Mouse (Mus musculus): Measurements from ENCODE around the gene Zfp850.
"Not testable (repeated sequence)": the region's sequence is repeated elsewhere in the genome, so short reads cannot be mapped to it uniquely, and the experiment has no call there.

Gene Zfp850

GRCm38 (mm10) chr7:28013549-28014444, at the start of gene Zfp850:
Gene Zfp850, minus strand, starts transcription at chr7:28014115.
- DNase-seq (ENCODE audit: low read depth, low spot score): peak; percentile 64

GRCm38 (mm10) chr7:28059972-28060371, 46.1 kb upstream of the Zfp850 start:
- no peak for DNase-seq (ENCODE audit: low read depth, low spot score)

GRCm38 (mm10) chr7:28053046-28053930, 39.4 kb upstream of the Zfp850 start:
- no peak for DNase-seq (ENCODE audit: low read depth, low spot score)

- DNase-seq (ENCODE audit: low read depth, low spot score): no peak
Measured at GRCm38 (mm10) chr7:28050584-28050983, 36.7 kb upstream of the Zfp850 start.

GRCm38 (mm10) chr7:28049476-28050409, 35.8 kb upstream of the Zfp850 start, which contains the start of gene Psmc4:
Gene Psmc4, minus strand, starts transcription at chr7:28050101.
- peak; percentile 97 for DNase-seq (ENCODE audit: low read depth, low spot score)

GRCm38 (mm10) chr7:28044524-28044923, 30.6 kb upstream of the Zfp850 start:
- DNase-seq (ENCODE audit: low read depth, low spot score): no peak

GRCm38 (mm10) chr7:28014445-28014810, 513 bp upstream of the Zfp850 start:
- DNase-seq (ENCODE audit: low read depth, low spot score): no peak

- no peak for DNase-seq (ENCODE audit: low read depth, low spot score)
Measured at GRCm38 (mm10) chr7:28010271-28010670, 3.6 kb downstream of the Zfp850 start.

GRCm38 (mm10) chr7:27982197-27982596, 31.7 kb downstream of the Zfp850 start:
- DNase-seq (ENCODE audit: low read depth, low spot score): no peak

- DNase-seq (ENCODE audit: low read depth, low spot score): peak; percentile 66
Measured at GRCm38 (mm10) chr7:27978683-27979528, 35.0 kb downstream of the Zfp850 start, which contains the start of gene Zfp780b. Gene Zfp780b, minus strand, starts transcription at chr7:27979171.

GRCm38 (mm10) chr7:27949451-27949850, 64.5 kb downstream of the Zfp850 start:
- not testable (repeated sequence) for DNase-seq (ENCODE audit: low read depth, low spot score)

GRCm38 (mm10) chr7:27941869-27942268, 72.0 kb downstream of the Zfp850 start:
- DNase-seq (ENCODE audit: low read depth, low spot score): not testable (repeated sequence)
